Mouse (Mus musculus): ENCODE data around the gene Prr12. TPM values are rescaled to one million over a fixed set of nuclear protein-coding genes. Genes with fewer than 3 reads are reported as not detected.
"Not testable (repeated sequence)": the region's sequence is repeated elsewhere in the genome, so short reads cannot be mapped to it uniquely, and the experiment has no call there.

Gene Prr12
- total and polyA plus RNA-seq, 3 experiments, result 2.0 to 91.6 (median 42.4) TPM

DNA sequence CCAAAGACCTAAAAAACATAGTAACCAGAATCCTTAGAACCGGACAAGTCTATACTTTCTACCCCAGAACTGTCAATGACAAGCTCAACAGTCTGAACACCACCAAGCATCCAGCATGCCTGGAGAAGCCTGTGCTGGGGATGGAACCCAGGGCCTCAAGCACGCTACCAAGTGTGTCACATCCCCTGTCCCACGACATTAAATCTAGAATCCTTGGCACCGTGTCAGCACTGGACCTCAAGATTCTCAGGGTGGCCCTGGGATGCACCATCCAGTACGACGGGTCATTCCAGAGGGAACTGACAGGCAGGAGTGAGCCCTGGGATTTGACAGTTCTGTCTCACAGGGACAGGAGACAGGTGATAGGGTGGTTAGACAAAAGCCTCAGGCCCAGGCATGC, 22.7 kb downstream of the Prr12 start:
- DNase-seq (ENCODE audit: low spot score), result no peak
- H3K4me1 ChIP-seq (ENCODE audit: insufficient read depth, low read depth, low read length), result peaks cover 8% of the 10 kb centered on the region; the same call in 1 of the 2 replicates

DNA sequence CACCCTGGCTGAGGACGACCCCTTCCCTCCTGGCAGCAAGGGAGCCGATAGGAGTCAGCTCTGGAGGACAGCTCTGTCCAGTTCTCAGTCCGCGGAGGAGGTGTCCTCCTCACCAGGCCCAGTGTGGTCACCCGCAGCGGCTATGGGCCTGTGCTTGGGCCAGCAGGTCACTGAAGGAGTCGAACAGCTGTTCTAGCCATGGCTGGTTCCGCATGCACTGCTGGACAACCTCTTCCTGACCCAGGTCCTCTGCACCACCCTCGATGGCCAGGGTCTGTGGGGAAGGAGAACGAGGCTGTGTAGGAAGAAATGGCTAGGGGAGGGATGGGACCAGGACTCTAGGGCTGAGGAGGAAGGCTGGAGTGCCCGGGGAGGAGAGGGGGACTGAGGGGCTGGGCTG, 24.3 kb downstream of the Prr12 start:
- ATAC-seq (ENCODE audit: extremely low read depth, insufficient number of reproducible peaks, low FRiP score, poor library complexity, severe bottlenecking), result no peak
- Histone ChIP-seq H3K9me3 (replicated peaks) (no peaks in the 10 kb centered on the region), H3K36me3 (replicated peaks) (peaks cover 81% of the 10 kb centered on the region)

More for the DNA sequence above, 22.7 kb downstream of the Prr12 start:
- H3K27me3 ChIP-seq (ENCODE audit: insufficient read depth, low read length), result no peaks in the 10 kb centered on the region
- no peak overlapping the region for H3K4me3 ChIP-seq (ENCODE audit: low read depth, low read length)
- peaks cover 92% of the 10 kb centered on the region for H3K36me3 ChIP-seq (replicated peaks)
- no peak for TF ChIP-seq CTCF (IDR thresholded peaks at IDR 0.05; ENCODE audit: low read depth, low read length)
- no peak for TF ChIP-seq GATA2 (IDR thresholded peaks at IDR 0.05; ENCODE audit: borderline replicate concordance, low read depth, low read length)
- no peak for TF ChIP-seq GATA1 (IDR thresholded peaks at IDR 0.05; ENCODE audit: borderline replicate concordance, low read length)
- TF ChIP-seq TAL1 (conservative IDR thresholded peaks at IDR 0.05; ENCODE audit: low read depth, low read length), result no peak
- TF ChIP-seq POLR2AphosphoS5 (IDR thresholded peaks at IDR 0.05; ENCODE audit: insufficient replicate concordance, low read depth, low read length), result no peak
- no peaks in the 10 kb centered on the region for H3K9me3 ChIP-seq (replicated peaks)
- no peak for ATAC-seq (ENCODE audit: extremely low read depth, insufficient number of reproducible peaks, low FRiP score, poor library complexity, severe bottlenecking)

DNA sequence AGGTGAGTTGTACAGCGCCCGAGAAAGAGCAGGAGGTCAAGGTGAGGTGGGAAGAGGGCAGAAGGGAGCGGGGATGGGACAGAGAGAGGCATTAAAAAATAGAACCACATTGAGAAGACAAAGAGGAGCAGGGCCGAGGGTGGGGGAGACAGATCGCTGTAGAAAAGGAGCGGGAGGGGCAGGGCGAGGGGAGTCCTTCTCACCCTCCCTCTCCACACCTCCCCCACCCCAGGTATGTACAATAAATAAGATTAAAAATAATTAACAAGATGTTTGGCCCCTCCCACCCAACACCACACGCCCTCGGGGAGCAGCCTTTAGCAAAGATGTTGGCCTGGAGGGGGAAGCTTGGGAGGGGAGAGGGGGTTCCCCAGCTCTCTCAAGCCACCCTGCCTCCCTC, 24.9 kb downstream of the Prr12 start:
- no peak for TF ChIP-seq TAL1 (conservative IDR thresholded peaks at IDR 0.05; ENCODE audit: low read depth, low read length)
- no peak for TF ChIP-seq CTCF (IDR thresholded peaks at IDR 0.05; ENCODE audit: low read depth, low read length)
- no peak for TF ChIP-seq POLR2AphosphoS5 (IDR thresholded peaks at IDR 0.05; ENCODE audit: insufficient replicate concordance, low read depth, low read length)
- TF ChIP-seq GATA2 (IDR thresholded peaks at IDR 0.05; ENCODE audit: borderline replicate concordance, low read depth, low read length), result no peak
- no peak for TF ChIP-seq GATA1 (IDR thresholded peaks at IDR 0.05; ENCODE audit: borderline replicate concordance, low read length)
- H3K4me1 ChIP-seq (ENCODE audit: insufficient read depth, low read depth, low read length), result peaks cover 12% of the 10 kb centered on the region; the same call in 1 of the 2 replicates
- no peak overlapping the region for H3K4me3 ChIP-seq (ENCODE audit: low read depth, low read length)
- no peaks in the 10 kb centered on the region for H3K27me3 ChIP-seq (ENCODE audit: insufficient read depth, low read length)
- H3K9me3 ChIP-seq (replicated peaks), result no peaks in the 10 kb centered on the region
- H3K36me3 ChIP-seq (replicated peaks), result peaks cover 76% of the 10 kb centered on the region
- ATAC-seq (ENCODE audit: extremely low read depth, insufficient number of reproducible peaks, low FRiP score, poor library complexity, severe bottlenecking), result no peak
- no peak for DNase-seq (ENCODE audit: low spot score)

More for the DNA sequence above, 24.3 kb downstream of the Prr12 start:
- TF ChIP-seq CTCF (IDR thresholded peaks at IDR 0.05; ENCODE audit: low read depth, low read length), result no peak
- TF ChIP-seq POLR2AphosphoS5 (IDR thresholded peaks at IDR 0.05; ENCODE audit: insufficient replicate concordance, low read depth, low read length), result no peak
- DNase-seq (ENCODE audit: low spot score), result no peak
- Histone ChIP-seq H3K4me3 (ENCODE audit: low read depth, low read length) (no peak overlapping the region), H3K27me3 (ENCODE audit: insufficient read depth, low read length) (no peaks in the 10 kb centered on the region), H3K4me1 (ENCODE audit: insufficient read depth, low read depth, low read length) (peaks cover 12% of the 10 kb centered on the region; the same call in 1 of the 2 replicates)

DNA sequence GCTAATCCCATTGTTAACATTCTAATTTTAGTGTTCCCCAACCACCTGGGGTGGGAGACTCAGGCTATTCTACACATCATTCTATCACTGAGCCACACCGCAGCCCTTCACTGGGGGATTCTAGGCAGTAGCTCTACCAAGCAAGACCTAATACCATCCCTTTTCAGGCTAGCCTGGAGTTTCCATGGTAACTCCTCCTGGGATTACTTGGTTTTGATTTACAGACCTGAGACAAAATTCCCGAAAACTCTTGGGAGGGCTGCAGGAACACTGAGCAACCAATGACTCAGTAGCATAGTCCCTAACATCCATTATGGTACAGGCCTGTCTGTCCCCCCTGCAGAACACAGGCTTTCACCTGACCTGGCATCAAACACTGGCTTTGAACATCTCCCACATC, 26.4 kb downstream of the Prr12 start:
- no peak for TF ChIP-seq GATA2 (IDR thresholded peaks at IDR 0.05; ENCODE audit: borderline replicate concordance, low read depth, low read length)
- no peak for TF ChIP-seq TAL1 (conservative IDR thresholded peaks at IDR 0.05; ENCODE audit: low read depth, low read length)
- no peak for TF ChIP-seq GATA1 (IDR thresholded peaks at IDR 0.05; ENCODE audit: borderline replicate concordance, low read length)
- no peak for TF ChIP-seq POLR2AphosphoS5 (IDR thresholded peaks at IDR 0.05; ENCODE audit: insufficient replicate concordance, low read depth, low read length)
- no peaks in the 10 kb centered on the region for H3K9me3 ChIP-seq (replicated peaks)
- no peak overlapping the region for H3K4me3 ChIP-seq (ENCODE audit: low read depth, low read length)
- H3K36me3 ChIP-seq (replicated peaks), result peaks cover 63% of the 10 kb centered on the region
- no peak for ATAC-seq (ENCODE audit: extremely low read depth, insufficient number of reproducible peaks, low FRiP score, poor library complexity, severe bottlenecking)
- no peak for DNase-seq (ENCODE audit: low spot score)
- H3K4me1 ChIP-seq (ENCODE audit: insufficient read depth, low read depth, low read length), result peaks cover 12% of the 10 kb centered on the region; the same call in 1 of the 2 replicates
- peaks cover under 1% of the 10 kb centered on the region; the same call in 1 of the 2 replicates for H3K27me3 ChIP-seq (ENCODE audit: insufficient read depth, low read length)

DNA sequence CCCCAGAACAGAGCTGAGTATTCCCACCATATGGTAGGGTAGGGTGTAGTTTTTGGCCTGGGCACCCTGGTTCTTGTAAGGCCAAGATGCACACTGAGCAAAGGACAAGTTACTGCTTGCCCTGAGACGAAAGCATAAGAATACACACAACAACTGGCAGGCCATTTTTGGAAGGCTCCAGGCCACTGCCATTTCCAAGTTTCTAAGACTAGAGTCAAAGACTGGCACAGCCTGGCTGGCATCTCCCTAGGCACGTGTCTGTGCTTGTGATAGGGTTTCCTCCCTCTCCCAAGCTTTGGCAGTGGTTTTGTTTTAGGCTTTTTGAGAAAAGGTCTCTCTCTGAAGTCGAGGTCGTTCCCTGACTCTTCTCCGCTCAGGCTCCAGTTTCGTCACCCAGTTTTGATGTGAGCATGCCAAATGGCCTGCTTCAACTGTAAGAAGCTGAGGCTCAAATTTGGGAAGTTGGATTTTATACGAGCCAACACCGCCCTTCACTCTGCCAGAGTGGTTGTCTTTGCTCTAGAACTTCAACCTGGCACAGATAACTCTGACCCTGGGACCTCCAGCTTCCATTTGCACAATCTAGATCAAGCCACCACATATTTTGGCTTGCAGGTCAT, 27.0 kb downstream of the Prr12 start:
- Histone ChIP-seq H3K36me3 (replicated peaks) (peaks cover 59% of the 10 kb centered on the region), H3K4me3 (ENCODE audit: low read depth, low read length) (no peak overlapping the region), H3K9me3 (replicated peaks) (no peaks in the 10 kb centered on the region), H3K4me1 (ENCODE audit: insufficient read depth, low read depth, low read length) (peaks cover 15% of the 10 kb centered on the region; the same call in 1 of the 2 replicates), H3K27me3 (ENCODE audit: insufficient read depth, low read length) (peaks cover 5% of the 10 kb centered on the region; the same call in 1 of the 2 replicates)
- ATAC-seq (ENCODE audit: extremely low read depth, insufficient number of reproducible peaks, low FRiP score, poor library complexity, severe bottlenecking) (no peak), DNase-seq (ENCODE audit: low spot score) (no peak)
- no peak for TF ChIP-seq GATA1 (IDR thresholded peaks at IDR 0.05; ENCODE audit: borderline replicate concordance, low read length)
- no peak for TF ChIP-seq GATA2 (IDR thresholded peaks at IDR 0.05; ENCODE audit: borderline replicate concordance, low read depth, low read length)
- TF ChIP-seq CTCF (IDR thresholded peaks at IDR 0.05; ENCODE audit: low read depth, low read length), result no peak
- no peak for TF ChIP-seq TAL1 (conservative IDR thresholded peaks at IDR 0.05; ENCODE audit: low read depth, low read length)
- no peak for TF ChIP-seq POLR2AphosphoS5 (IDR thresholded peaks at IDR 0.05; ENCODE audit: insufficient replicate concordance, low read depth, low read length)

DNA sequence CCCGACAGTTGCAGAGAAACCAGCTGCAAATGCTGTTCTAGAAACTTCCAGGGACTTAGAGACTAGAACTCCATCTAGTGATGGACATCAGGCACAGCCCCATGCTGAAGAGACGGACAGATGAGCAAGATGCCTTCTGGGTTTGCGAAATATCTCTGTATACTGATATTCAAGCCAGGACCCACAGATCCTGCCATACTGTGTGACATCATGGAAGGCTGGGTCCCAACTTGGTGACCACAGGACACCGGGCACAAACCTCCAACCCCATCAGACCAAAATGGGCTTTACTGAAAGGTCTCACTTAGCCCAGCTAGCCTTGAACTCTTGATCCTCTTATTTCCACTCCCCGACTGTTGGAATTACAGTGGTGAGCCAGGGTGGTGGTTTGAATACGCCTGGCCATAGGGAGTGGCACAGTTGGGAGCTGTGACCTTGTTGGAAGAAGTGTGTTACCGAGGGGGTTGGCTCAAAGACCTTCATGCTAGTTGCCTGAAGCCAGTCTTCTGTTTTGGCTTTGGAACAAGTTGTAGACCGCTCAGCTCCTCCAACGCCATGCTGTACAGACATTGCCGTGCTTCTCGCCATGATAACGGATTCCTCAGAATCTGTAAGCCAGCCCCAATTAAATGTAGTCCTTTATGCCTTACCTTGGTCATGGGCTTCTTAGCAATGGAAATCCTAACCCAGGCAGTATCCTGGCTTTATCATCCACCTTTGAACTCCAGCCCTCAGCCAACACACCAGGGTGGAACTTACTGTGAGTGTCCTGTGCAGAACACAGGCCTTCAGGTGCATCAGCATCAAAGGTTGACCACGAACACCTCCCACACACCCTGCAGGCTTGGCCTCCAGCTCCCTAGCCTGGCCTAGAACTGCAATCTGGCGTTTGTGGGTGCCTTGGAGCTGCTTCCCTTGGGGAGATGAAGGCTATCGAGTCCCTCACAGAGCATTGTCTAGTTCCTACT, 28.1 kb downstream of the Prr12 start:
- Histone ChIP-seq H3K4me3 (ENCODE audit: low read depth, low read length) (no peak overlapping the region), H3K36me3 (replicated peaks) (peaks cover 48% of the 10 kb centered on the region), H3K27me3 (ENCODE audit: insufficient read depth, low read length) (peaks cover 16% of the 10 kb centered on the region), H3K9me3 (replicated peaks) (no peaks in the 10 kb centered on the region), H3K4me1 (ENCODE audit: insufficient read depth, low read depth, low read length) (peaks cover 19% of the 10 kb centered on the region; the same call in 1 of the 2 replicates)
- no peak for TF ChIP-seq GATA1 (IDR thresholded peaks at IDR 0.05; ENCODE audit: borderline replicate concordance, low read length)
- no peak for TF ChIP-seq CTCF (IDR thresholded peaks at IDR 0.05; ENCODE audit: low read depth, low read length)
- TF ChIP-seq GATA2 (IDR thresholded peaks at IDR 0.05; ENCODE audit: borderline replicate concordance, low read depth, low read length), result no peak
- TF ChIP-seq POLR2AphosphoS5 (IDR thresholded peaks at IDR 0.05; ENCODE audit: insufficient replicate concordance, low read depth, low read length), result peak; percentile 74; the same call in 1 of the 2 replicates
- TF ChIP-seq TAL1 (conservative IDR thresholded peaks at IDR 0.05; ENCODE audit: low read depth, low read length), result no peak
- no peak for ATAC-seq (ENCODE audit: extremely low read depth, insufficient number of reproducible peaks, low FRiP score, poor library complexity, severe bottlenecking)
- no peak for DNase-seq (ENCODE audit: low spot score)

DNA sequence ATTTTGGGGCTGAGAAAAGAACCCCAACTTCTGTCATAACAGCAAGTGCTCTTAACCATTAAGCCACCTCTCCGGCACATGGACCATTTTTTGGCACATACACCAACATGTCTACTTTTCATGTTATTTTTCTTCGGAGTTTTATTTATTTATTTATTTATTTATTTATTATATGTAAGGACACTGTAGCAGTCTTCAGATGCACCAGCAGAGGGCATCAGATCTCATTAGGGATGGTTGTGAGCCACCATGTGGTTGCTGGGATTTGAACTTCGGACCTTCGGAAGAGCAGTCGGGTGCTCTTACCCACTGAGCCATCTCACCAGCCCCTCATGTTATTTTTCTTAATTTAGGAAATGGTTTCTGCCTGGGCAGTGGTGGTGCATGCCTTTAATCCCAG, 29.0 kb downstream of the Prr12 start:
- H3K9me3 ChIP-seq (replicated peaks); H3K4me3 ChIP-seq (ENCODE audit: low read depth, low read length); DNase-seq (ENCODE audit: low spot score); ATAC-seq (ENCODE audit: extremely low read depth, insufficient number of reproducible peaks, low FRiP score, poor library complexity, severe bottlenecking): not testable (repeated sequence)
- H3K4me1 ChIP-seq (ENCODE audit: insufficient read depth, low read depth, low read length), result peaks cover 27% of the 10 kb centered on the region
- H3K36me3 ChIP-seq (replicated peaks), result peaks cover 39% of the 10 kb centered on the region
- H3K27me3 ChIP-seq (ENCODE audit: insufficient read depth, low read length), result peaks cover 24% of the 10 kb centered on the region
